Mouse (Mus musculus) MEL (cell line): ENCODE measurements at regions not wholly inside any gene's neighbourhood (a gene's known extent, or its start where the extent isn't known, plus 50 kb on each side); places are given as distances from the start of the nearest gene placed in this dataset.

Experiments
- DNase-seq: peaks from one replicate; pipeline ENCODE4 v3.0.0; 2011; ENCODE audit warnings: low read depth, low spot score
- H3K27ac ChIP-seq: 2 replicates; pipeline ENCODE4 v1.5.1; 2012; ENCODE audit warnings: low read depth, mild to moderate bottlenecking, control low read depth, low read length, moderate library complexity; ENCODE audit not compliant: control insufficient read depth
- H3K27me3 ChIP-seq, 2 experiments: fragments of 150-350 bp in 1 of 2; sonication (generic) in 1 of 2; 2 replicates each; pipeline ENCODE4 v1.6.1; 2012; ENCODE audit warnings: low read length in 2 of 2, mild to moderate bottlenecking in 2 of 2, improper control_type of control experiment in 1 of 2, moderate library complexity in 1 of 2; ENCODE audit not compliant: insufficient read depth in 2 of 2, control insufficient read depth in 1 of 2
- H3K36me3 ChIP-seq, 2 experiments: 2 replicates each; pipeline ENCODE4 v1.6.1; 2012 to 2014; ENCODE audit warnings: low read length in 2 of 2, improper control_type of control experiment in 1 of 2, inconsistent platforms in 1 of 2, mild to moderate bottlenecking in 1 of 2; ENCODE audit not compliant: insufficient read depth in 2 of 2, control insufficient read depth in 1 of 2
- H3K4me1 ChIP-seq, 2 experiments: fragments of 150-350 bp in 1 of 2; sonication (generic) in 1 of 2; 2 replicates each; pipeline ENCODE4 v1.6.1; 2012; ENCODE audit warnings: low read length in 2 of 2, improper control_type of control experiment in 1 of 2, mild to moderate bottlenecking in 1 of 2; ENCODE audit not compliant: insufficient read depth in 2 of 2, control insufficient read depth in 1 of 2
- H3K4me3 ChIP-seq, 2 experiments: fragments of 150-350 bp in 1 of 2; sonication (generic) in 1 of 2; 2 replicates each; pipeline ENCODE4 v1.5.1; 2012; ENCODE audit warnings: low read depth in 2 of 2, low read length in 2 of 2, mild to moderate bottlenecking in 2 of 2, moderate library complexity in 2 of 2, control low read depth in 1 of 2, improper control_type of control experiment in 1 of 2; ENCODE audit not compliant: control insufficient read depth in 1 of 2, insufficient read depth in 1 of 2
- H3K79me2 ChIP-seq: 2 replicates; pipeline ENCODE4 v1.6.1; 2012; ENCODE audit warnings: mild to moderate bottlenecking, low read length, moderate library complexity; ENCODE audit not compliant: control insufficient read depth, poor library complexity, insufficient read depth
- H3K9ac ChIP-seq: 2 replicates; pipeline ENCODE4 v1.6.1; 2012; ENCODE audit warnings: low read depth, mild to moderate bottlenecking, control low read depth, low read length, moderate library complexity; ENCODE audit not compliant: control insufficient read depth, poor library complexity, severe bottlenecking
- H3K9me3 ChIP-seq: fragments of 150-350 bp; sonication (generic); replicated peaks from 2 replicates; pipeline ENCODE4 v1.6.1; 2012; ENCODE audit warnings: mild to moderate bottlenecking, low read length, improper control_type of control experiment, moderate library complexity; ENCODE audit not compliant: insufficient read depth
- BHLHE40 ChIP-seq: IDR thresholded peaks from 2 replicates; pipeline ENCODE4 v1.6.1; 2012; ENCODE audit warnings: low read depth, mild to moderate bottlenecking, inconsistent platforms, low read length, improper control_type of control experiment, borderline replicate concordance
- CHD2 ChIP-seq: IDR thresholded peaks from 2 replicates; pipeline ENCODE4 v1.6.1; 2011; ENCODE audit warnings: low read length, improper control_type of control experiment
- EP300 ChIP-seq, 2 experiments: IDR thresholded peaks; 2 replicates each; pipeline ENCODE4 v1.6.1; 2011; ENCODE audit warnings: improper control_type of control experiment in 2 of 2, low read length in 2 of 2, low read depth in 1 of 2, mild to moderate bottlenecking in 1 of 2
- GABPA ChIP-seq: IDR thresholded peaks from 2 replicates; pipeline ENCODE4 v1.6.1; 2012; ENCODE audit warnings: low read depth, mild to moderate bottlenecking, inconsistent platforms, low read length, improper control_type of control experiment, moderate library complexity
- HCFC1 ChIP-seq: IDR thresholded peaks from 2 replicates; pipeline ENCODE4 v1.6.1; 2012; ENCODE audit warnings: low read depth, mild to moderate bottlenecking, inconsistent platforms, low read length, improper control_type of control experiment, moderate library complexity
- MAFK ChIP-seq: IDR thresholded peaks from 2 replicates; pipeline ENCODE4 v1.6.1; 2011; ENCODE audit warnings: low read depth, mild to moderate bottlenecking, low read length, improper control_type of control experiment, borderline replicate concordance
- MEF2A ChIP-seq: IDR thresholded peaks from 2 replicates; pipeline ENCODE4 v1.6.1; 2014; ENCODE audit warnings: low read depth, mild to moderate bottlenecking, inconsistent platforms, low read length, improper control_type of control experiment; ENCODE audit not compliant: poor library complexity, insufficient replicate concordance, severe bottlenecking; ENCODE audit errors: extremely low read depth
- MXI1 ChIP-seq: IDR thresholded peaks from 2 replicates; pipeline ENCODE4 v1.6.1; 2011; ENCODE audit warnings: mild to moderate bottlenecking, low read depth, low read length, improper control_type of control experiment
- NELFE ChIP-seq: IDR thresholded peaks from 2 replicates; pipeline ENCODE4 v1.6.1; 2011; ENCODE audit warnings: low read depth, low read length, improper control_type of control experiment
- NRF1 ChIP-seq: IDR thresholded peaks from 2 replicates; pipeline ENCODE4 v1.6.1; 2014; ENCODE audit warnings: low read depth, mild to moderate bottlenecking, inconsistent platforms, low read length, improper control_type of control experiment, moderate library complexity; ENCODE audit not compliant: poor library complexity, insufficient read depth, severe bottlenecking
- POLR2A ChIP-seq, 2 experiments: IDR thresholded peaks; 2 replicates each; pipeline ENCODE4 v1.6.1; 2011 to 2012; ENCODE audit warnings: low read length in 2 of 2, mild to moderate bottlenecking in 2 of 2, control low read depth in 1 of 2, improper control_type of control experiment in 1 of 2, low read depth in 1 of 2, moderate library complexity in 1 of 2; ENCODE audit not compliant: control insufficient read depth in 1 of 2, insufficient read depth in 1 of 2, poor library complexity in 1 of 2
- POLR2AphosphoS2 ChIP-seq: IDR thresholded peaks from 2 replicates; pipeline ENCODE4 v1.6.1; 2011; ENCODE audit warnings: low read length, improper control_type of control experiment
- POLR2AphosphoS5 ChIP-seq: IDR thresholded peaks from 2 replicates; pipeline ENCODE4 v1.6.1; 2012; ENCODE audit warnings: low read depth, borderline replicate concordance, mild to moderate bottlenecking, inconsistent platforms, low read length, moderate library complexity, mixed read lengths
- SMC3 ChIP-seq: IDR thresholded peaks from 2 replicates; pipeline ENCODE4 v1.6.1; 2011; ENCODE audit warnings: low read depth, low read length, improper control_type of control experiment
- UBTF ChIP-seq: IDR thresholded peaks from 2 replicates; pipeline ENCODE4 v1.6.1; 2012; ENCODE audit warnings: low read depth, mild to moderate bottlenecking, inconsistent platforms, low read length, improper control_type of control experiment, moderate library complexity, borderline replicate concordance; ENCODE audit not compliant: insufficient read depth
- USF1 ChIP-seq: IDR thresholded peaks from 2 replicates; pipeline ENCODE4 v1.6.1; 2014; ENCODE audit warnings: low read depth, mild to moderate bottlenecking, inconsistent platforms, low read length, improper control_type of control experiment, moderate library complexity
- USF2 ChIP-seq, 2 experiments: IDR thresholded peaks; 2 replicates each; pipeline ENCODE4 v1.6.1; 2011 to 2012; ENCODE audit warnings: improper control_type of control experiment in 2 of 2, low read length in 2 of 2, borderline replicate concordance in 1 of 2, inconsistent platforms in 1 of 2, low read depth in 1 of 2, mild to moderate bottlenecking in 1 of 2; ENCODE audit not compliant: insufficient read depth in 1 of 2
- ZKSCAN1 ChIP-seq: IDR thresholded peaks from 2 replicates; pipeline ENCODE4 v1.6.1; 2012; ENCODE audit warnings: low read depth, mild to moderate bottlenecking, inconsistent platforms, low read length, improper control_type of control experiment, moderate library complexity
- ZMIZ1 ChIP-seq: IDR thresholded peaks from 2 replicates; pipeline ENCODE4 v1.6.1; 2012; ENCODE audit warnings: low read depth, mild to moderate bottlenecking, inconsistent platforms, low read length, improper control_type of control experiment, moderate library complexity

DNA sequence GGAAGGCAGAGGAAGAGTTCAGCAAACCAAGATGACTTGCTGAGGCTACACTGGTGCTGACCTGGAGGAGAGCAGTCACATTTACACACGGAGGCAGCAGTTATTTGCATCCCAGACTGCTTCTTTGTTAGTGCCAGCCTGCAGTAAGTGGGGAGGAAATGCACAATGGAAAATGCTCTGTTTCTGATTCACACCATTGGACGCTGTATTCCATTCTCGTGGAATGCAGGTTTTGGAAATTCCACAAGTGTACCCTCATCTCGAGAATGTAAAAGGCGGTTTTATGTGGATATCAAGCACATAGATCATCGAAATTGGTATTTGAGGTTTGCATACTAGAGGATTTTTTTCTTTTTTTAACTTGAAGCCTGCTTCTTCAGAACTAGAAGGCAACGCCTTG, 66.7 kb upstream of the Cdc42ep3 start:
- H3K9me3 ChIP-seq: no peaks in the 10 kb centered on the region
- TF ChIP-seq POLR2AphosphoS5 (no peak), MXI1 (no peak), POLR2AphosphoS2 (no peak), BHLHE40 (no peak), POLR2A (IDR thresholded peaks at IDR 0.05; ENCODE audit: control insufficient read depth in 1 of 2, insufficient read depth in 1 of 2, low read depth in 1 of 2, low read length in 2 of 2, poor library complexity in 1 of 2) (no peak), ZMIZ1 (no peak), USF2 (IDR thresholded peaks at IDR 0.05; ENCODE audit: borderline replicate concordance in 1 of 2, insufficient read depth in 1 of 2, low read depth in 1 of 2, low read length in 2 of 2) (no peak), MEF2A (no peak), ZKSCAN1 (no peak), UBTF (no peak), SMC3 (no peak), MAFK (no peak), GABPA (no peak), NRF1 (no peak), HCFC1 (no peak)
- no peaks in the 10 kb centered on the region for H3K4me1 ChIP-seq
- no peaks in the 10 kb centered on the region for H3K79me2 ChIP-seq
- H3K36me3 ChIP-seq: no peaks in the 10 kb centered on the region
- H3K4me3 ChIP-seq: no peak overlapping the region
- no peak overlapping the region for H3K27ac ChIP-seq
- H3K27me3 ChIP-seq: no peaks in the 10 kb centered on the region
- H3K9ac ChIP-seq: no peak overlapping the region
- DNase-seq: no peak

DNA sequence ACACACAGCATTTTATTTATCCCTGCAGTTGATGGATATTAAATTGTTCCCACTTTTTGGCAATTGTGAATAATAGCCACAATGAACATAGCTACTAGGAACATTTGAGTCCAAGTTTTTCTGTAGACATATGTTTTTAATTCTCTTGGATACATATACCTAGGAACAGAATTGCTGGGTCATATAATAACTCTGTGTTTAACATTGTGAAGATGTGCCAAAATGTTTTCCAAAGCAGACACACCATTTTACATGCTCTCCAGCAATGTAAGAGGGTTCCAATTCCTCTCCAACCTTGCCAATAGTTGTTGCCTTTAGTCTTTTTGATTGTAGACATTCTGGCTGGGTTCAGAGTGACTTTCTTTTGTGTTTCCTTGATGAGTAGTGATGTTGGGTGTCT, 84.3 kb upstream of the Cdc42ep3 start:
- Histone ChIP-seq H3K36me3 (no peaks in the 10 kb centered on the region), H3K79me2 (no peaks in the 10 kb centered on the region), H3K4me1 (no peaks in the 10 kb centered on the region), H3K9me3 (no peaks in the 10 kb centered on the region), H3K27me3 (no peaks in the 10 kb centered on the region), H3K27ac (no peak overlapping the region), H3K4me3 (no peak overlapping the region), H3K9ac (no peak overlapping the region)
- no peak for TF ChIP-seq USF1
- TF ChIP-seq USF2 (IDR thresholded peaks at IDR 0.05; ENCODE audit: borderline replicate concordance in 1 of 2, insufficient read depth in 1 of 2, low read depth in 1 of 2, low read length in 2 of 2): no peak
- no peak for TF ChIP-seq POLR2A (IDR thresholded peaks at IDR 0.05; ENCODE audit: control insufficient read depth in 1 of 2, insufficient read depth in 1 of 2, low read depth in 1 of 2, low read length in 2 of 2, poor library complexity in 1 of 2)
- no peak for TF ChIP-seq NELFE
- no peak for TF ChIP-seq MXI1
- TF ChIP-seq EP300 (IDR thresholded peaks at IDR 0.05; ENCODE audit: low read depth in 1 of 2, low read length in 2 of 2): no peak
- TF ChIP-seq CHD2: no peak
- DNase-seq: no peak
